8 mouse cellular contexts compared by ENCODE assay signal in the genomic region with DNA sequence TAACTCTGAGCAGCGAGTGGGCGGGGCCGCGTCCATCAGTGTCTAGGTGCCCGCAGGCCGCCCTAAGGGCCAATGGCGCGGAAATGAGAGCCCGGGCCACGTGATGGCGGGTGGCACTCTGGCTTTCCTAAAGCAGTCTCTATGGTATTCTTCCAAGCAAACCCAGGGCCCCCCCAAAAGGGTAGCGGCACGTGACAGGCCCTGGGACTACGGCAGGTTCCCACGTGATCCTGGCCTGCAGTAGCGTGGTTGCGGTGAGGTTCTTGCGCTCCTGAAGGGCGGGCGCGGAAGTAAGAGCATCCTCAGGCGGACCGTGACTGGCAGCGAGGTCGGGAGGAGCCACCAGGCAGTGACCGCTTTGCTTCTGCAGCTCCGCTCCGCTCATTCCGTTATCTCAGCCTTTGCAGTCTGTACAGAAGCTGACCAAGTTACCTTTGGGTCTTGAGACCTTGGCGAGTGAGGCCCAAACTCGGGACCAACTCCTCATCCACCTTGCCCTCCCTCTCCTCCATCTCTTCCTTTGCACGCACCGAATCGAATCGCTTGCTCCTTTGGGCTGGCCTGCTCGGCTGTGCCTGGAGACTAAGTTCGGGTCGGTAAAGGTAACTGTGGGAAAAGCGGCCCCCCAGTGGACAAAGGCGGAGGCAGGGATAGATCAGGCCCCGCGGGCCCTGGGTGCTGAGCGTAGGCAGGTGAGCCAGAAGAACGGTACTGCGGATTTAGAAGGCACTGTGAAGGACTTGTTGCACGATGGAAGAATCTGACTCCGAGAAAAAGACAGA. TPM values are rescaled to one million over a fixed set of nuclear protein-coding genes. Genes with fewer than 3 reads are reported as not detected.
DNase-seq lines count a peak whose midpoint lies in the region; ATAC-seq and TF ChIP-seq lines count a peak whose summit lies in the region.

Rragb (plus strand) TSS at position 248 of the 782 bp plus-strand sequence.

- H3K4me1 ChIP-seq in hindbrain, embryonic 13.5 days (replicated peaks) = no peaks in the 10 kb centered on the region

- POLR2A ChIA-PET in Patski (lab: Charles Lee) = no interaction called here

- CTCF ChIA-PET in Patski (lab: Charles Lee) = no interaction called here

- in situ Hi-C loops in Patski (cut with MboI; ENCODE audit: low pct_unique_long_range_greater_than_20kb) = no loop called here

- peak within 1 kb of the TSS; percentile 53 for H3K4me3 ChIP-seq in hindbrain, embryonic 13.5 days

- no peak for TF ChIP-seq CTCF in Patski (IDR thresholded peaks at IDR 0.05)

- WGBS in hindbrain, embryonic 13.5 days = 18% methylated on average over 47 of the region's 47 CpGs

- no peaks in the 10 kb centered on the region for H3K36me3 ChIP-seq in hindbrain, embryonic 13.5 days

- H3K27ac ChIP-seq in hindbrain, embryonic 13.5 days = peak within 1 kb of the TSS; percentile 55

- H3K9ac ChIP-seq in hindbrain, embryonic 13.5 days = peak within 1 kb of the TSS; percentile 63

- H3K9me3 ChIP-seq in hindbrain, embryonic 13.5 days = no peaks in the 10 kb centered on the region

- peak within 1 kb of the TSS; percentile 58 for H3K4me2 ChIP-seq in hindbrain, embryonic 13.5 days

- peak; percentile 13 for DNase-seq in Patski (ENCODE audit: low read depth, low spot score)
- DNase-seq in cerebellum, postnatal 14 days = peak; percentile 89 to 91
- peak; percentile 69 to 84 for DNase-seq in frontal cortex, postnatal 14 days (ENCODE audit: low spot score in 2 of 2)
- DNase-seq in layer of hippocampus, postnatal 25 days (ENCODE audit: extremely low spot score in 1 of 2, low spot score in 1 of 2) = peak; percentile 51 to 55
- DNase-seq in lung, postnatal 14 days = peak; percentile 41
- DNase-seq in ovary, postnatal 36 days (ENCODE audit: low spot score) = peak; percentile 75
- peak; percentile 66 for DNase-seq in thymus, postnatal 14 days

- H3K27me3 ChIP-seq in Patski = peaks cover 45% of the 10 kb centered on the region
- H3K27me3 ChIP-seq in hindbrain, embryonic 13.5 days = no peaks in the 10 kb centered on the region; the same call in 1 of the 2 replicates

- ATAC-seq in Patski = peak; percentile 96
- ATAC-seq in hindbrain, embryonic 13.5 days (ENCODE audit: low FRiP score) = peak; percentile 99

RNA-seq across cellular contexts. Expression of gene Rragb, which starts in this region (rescaled TPM):
- 13.8 TPM for polyA plus RNA-seq in Patski (2021)
- 5.6 and 5.7 TPM in 2 replicates for polyA plus RNA-seq in hindbrain, embryonic 13.5 days (2015; fragmentation: Nextera tagmentation; extraction: Ambion mirVana)
- total RNA-seq in layer of hippocampus, postnatal 25 days (2021) = 100 to 1,000 TPM in 1 of 2 experiments, 10 to 100 TPM in 1; 96.5 to 100 TPM

Comparison
In these comparisons a context has a peak if more than half of its experiments do, and no peak if none do; other contexts are left out.
1. Peak in every context shown above with its lines: DNase-seq, ATAC-seq, H3K4me3 ChIP-seq and H3K27ac ChIP-seq.
2. DNase-seq: peak in every context shown above with its lines; median percentile 90 in cerebellum, postnatal 14 days; 76 in frontal cortex, postnatal 14 days; 75 in ovary, postnatal 36 days; 66 in thymus, postnatal 14 days; 53 in layer of hippocampus, postnatal 25 days; 41 in lung, postnatal 14 days; 13 in Patski.